Mouse (Mus musculus) heart, embryonic 10.5 days (tissue): ENCODE data around the gene Pklr. TPM values are rescaled to one million over a fixed set of nuclear protein-coding genes. Genes with fewer than 3 reads are reported as not detected.

Experiments
- DNase-seq: peaks from one replicate; pipeline ENCODE4 v3.0.0-alpha.2; 2017; ENCODE audit warnings: low spot score
- H3K27ac ChIP-seq: fragments of 300-500 bp; sonication (generic); 2 replicates; pipeline ENCODE4 v1.5.1; 2016; ENCODE audit warnings: mild to moderate bottlenecking
- H3K27me3 ChIP-seq: fragments of 300-500 bp; sonication (generic); 2 replicates; pipeline ENCODE4 v1.6.1; 2016; ENCODE audit warnings: mild to moderate bottlenecking; ENCODE audit not compliant: poor library complexity, insufficient read depth, severe bottlenecking
- H3K36me3 ChIP-seq: fragments of 300-500 bp; sonication (generic); 2 replicates; pipeline ENCODE4 v1.6.1; 2016; ENCODE audit warnings: mild to moderate bottlenecking, moderate library complexity
- H3K4me1 ChIP-seq: fragments of 300-500 bp; sonication (generic); 2 replicates; pipeline ENCODE4 v1.6.1; 2016; ENCODE audit warnings: mild to moderate bottlenecking
- H3K4me3 ChIP-seq: fragments of 300-500 bp; sonication (generic); 2 replicates; pipeline ENCODE4 v1.5.1; 2016; ENCODE audit warnings: mild to moderate bottlenecking, moderate library complexity
- H3K9me3 ChIP-seq: fragments of 300-500 bp; sonication (generic); 2 replicates; pipeline ENCODE4 v1.6.1; 2016; ENCODE audit warnings: mild to moderate bottlenecking, moderate library complexity
- WGBS: fragments of 180-500 bp; shearing (Covaris S2); methylation state at CpG from one replicate; pipeline ENCODE4 v1.1.7; 2016; 5-methylcytosine and 5-hydroxymethylcytosine counted together
- polyA plus RNA-seq: library from polyadenylated mRNA; unstranded; fragments of >200 nt; fragmentation: Nextera tagmentation; extraction: Ambion mirVana; gene quantifications from 2 replicates; pipeline ENCODE4 v1.2.1, GENCODE M21; 2016

Gene Pklr
- 12.4 and 14.7 TPM in 2 replicates for polyA plus RNA-seq

DNA sequence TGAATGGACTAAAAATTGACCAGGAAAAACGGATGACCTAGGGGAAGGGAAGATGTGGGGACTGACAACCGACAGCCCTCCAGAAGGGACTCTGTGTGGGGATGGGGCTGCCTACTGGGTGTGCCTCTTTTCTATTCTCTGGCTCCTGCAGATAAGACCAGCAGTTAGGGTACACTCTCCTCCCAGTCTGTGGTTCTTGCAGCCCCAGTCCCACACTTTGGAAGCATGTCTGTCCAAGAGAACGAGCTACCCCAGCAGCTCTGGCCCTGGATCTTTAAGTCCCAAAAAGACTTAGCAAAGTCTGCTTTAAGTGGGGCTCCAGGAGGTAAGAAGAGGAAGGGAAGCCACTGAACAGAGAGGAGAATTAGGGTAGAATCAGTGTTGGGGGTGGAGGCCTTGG lies at the start of gene Pklr:
Gene Pklr, plus strand, starts transcription at position 185 of the 400 bp plus-strand sequence.
- H3K4me1 ChIP-seq: peaks cover 26% of the 10 kb centered on the region
- H3K9me3 ChIP-seq: no peaks in the 10 kb centered on the region
- H3K27me3 ChIP-seq: peaks cover 34% of the 10 kb centered on the region; the same call in 1 of the 2 replicates
- peak within 1 kb of the TSS; percentile 59; the same call in 1 of the 2 replicates for H3K27ac ChIP-seq
- 43% methylated on average over 3 of the region's 3 CpGs for WGBS
- H3K4me3 ChIP-seq: peak within 1 kb of the TSS; percentile 38
- no peaks in the 10 kb centered on the region for H3K36me3 ChIP-seq
- peak; percentile 87 for DNase-seq

DNA sequence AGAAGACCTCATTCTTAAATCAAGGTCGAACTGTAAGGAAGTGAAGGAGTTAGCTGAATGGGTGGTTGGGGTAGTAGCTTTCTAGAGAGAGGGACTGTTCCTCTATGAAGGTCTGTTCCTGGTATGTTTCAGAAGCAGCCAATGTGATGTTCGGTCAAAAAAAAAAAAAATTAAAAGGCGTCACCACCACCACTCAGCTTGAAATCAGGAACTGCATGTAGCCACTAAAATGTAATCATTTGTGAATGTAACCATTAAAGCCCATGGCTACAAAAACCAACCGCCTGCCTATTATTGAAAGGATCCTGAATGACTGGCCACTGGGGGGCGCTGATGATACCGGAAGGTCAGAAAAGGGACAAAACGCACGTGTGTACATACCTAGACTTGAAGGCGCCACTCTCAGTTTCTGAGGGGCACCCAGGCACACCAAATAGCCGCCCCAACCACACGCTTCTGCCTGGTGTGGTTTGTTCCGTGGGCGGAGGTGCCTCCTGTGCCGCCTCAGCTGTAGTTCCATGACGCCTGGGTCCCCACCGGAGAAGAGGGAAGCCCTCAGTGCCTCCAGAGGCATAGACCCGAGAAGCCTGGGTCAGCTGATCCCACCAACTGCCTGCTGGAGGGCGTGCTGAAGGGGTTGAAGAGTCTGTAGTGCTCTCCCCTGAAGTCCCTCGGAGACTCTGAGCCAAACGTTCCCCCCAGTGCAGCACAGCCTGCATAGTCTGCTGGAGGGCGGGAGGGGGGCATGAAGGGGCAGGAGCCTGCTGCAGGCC lies 48.4 kb upstream of the Pklr start:
- Histone ChIP-seq H3K36me3 (0 out of 2 replicates have a peak, but pooled peaks cover 4% of the 10 kb centered on the region), H3K9me3 (no peaks in the 10 kb centered on the region), H3K27me3 (peaks cover 31% of the 10 kb centered on the region), H3K4me1 (peaks cover 51% of the 10 kb centered on the region), H3K4me3 (peak overlapping the region; percentile 43), H3K27ac (peak overlapping the region; percentile 83)
- peak; percentile 90 for DNase-seq
- WGBS: 28% methylated on average over 21 of the region's 21 CpGs

DNA sequence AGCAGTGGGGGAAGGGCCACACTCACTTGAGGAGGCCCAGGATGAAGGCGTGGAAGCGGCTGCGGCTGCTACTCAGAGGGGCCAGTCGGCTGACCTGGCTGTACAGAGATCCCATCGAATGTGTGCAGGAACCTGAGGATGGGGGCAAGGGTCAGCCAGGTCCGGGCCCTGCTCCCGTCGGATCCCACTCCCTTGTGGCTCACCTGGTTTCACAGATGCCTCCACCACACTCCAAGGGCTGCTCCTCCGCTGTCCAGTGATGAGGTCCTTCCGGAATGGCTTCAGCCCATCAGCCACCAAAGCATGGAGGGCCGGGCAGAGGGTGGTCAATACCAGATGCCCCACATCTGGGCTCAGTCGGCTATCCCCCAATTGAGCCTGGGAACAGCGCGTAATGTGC lies 47.0 kb upstream of the Pklr start:
- WGBS: 49% methylated on average over 14 of the region's 14 CpGs
- no peak for DNase-seq
- peaks cover 60% of the 10 kb centered on the region for H3K4me1 ChIP-seq
- peaks cover 45% of the 10 kb centered on the region for H3K27me3 ChIP-seq
- peak overlapping the region; percentile 67 for H3K4me3 ChIP-seq
- peak overlapping the region; percentile 88; the same call in 1 of the 2 replicates for H3K27ac ChIP-seq
- H3K9me3 ChIP-seq: no peaks in the 10 kb centered on the region
- peaks cover 8% of the 10 kb centered on the region for H3K36me3 ChIP-seq

DNA sequence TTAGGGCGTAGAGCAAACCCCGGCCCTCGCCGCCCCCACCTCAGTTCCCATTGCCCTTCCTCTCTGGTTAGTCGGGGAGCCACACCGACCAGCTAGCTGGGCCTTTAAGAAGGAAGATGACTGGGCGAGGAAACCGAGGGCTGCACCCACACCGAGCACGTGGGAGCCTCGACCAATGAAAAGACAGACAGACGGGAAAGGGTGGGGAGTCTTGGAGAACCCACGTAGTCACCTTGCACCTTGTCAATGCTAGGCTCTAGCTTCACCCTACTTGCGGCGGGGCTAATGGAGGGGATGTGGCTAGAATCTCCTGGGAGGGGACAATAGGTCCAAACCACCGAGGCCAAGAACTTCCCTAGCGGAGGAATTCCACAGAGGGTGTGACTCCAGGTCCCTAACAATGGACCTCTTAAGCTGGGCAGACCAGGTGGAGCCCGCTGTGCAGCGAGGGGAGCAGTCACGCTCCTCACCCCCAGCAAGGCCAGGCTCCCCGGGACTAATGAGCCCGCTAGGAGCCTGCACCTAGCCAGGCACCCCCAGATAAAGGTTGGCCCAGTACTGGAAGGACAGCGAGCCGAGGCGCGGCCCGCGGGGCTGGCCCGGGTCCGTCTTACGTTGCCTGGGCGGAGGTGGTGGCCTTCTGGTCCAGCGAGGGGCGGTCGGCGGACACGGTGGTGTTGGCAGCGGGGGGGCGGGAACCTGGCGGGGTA lies 45.9 kb upstream of the Pklr start:
- Histone ChIP-seq H3K27me3 (peaks cover 55% of the 10 kb centered on the region), H3K36me3 (peaks cover 18% of the 10 kb centered on the region), H3K27ac (peak overlapping the region; percentile 88), H3K4me3 (peak overlapping the region; percentile 67), H3K9me3 (no peaks in the 10 kb centered on the region), H3K4me1 (peaks cover 58% of the 10 kb centered on the region)
- DNase-seq: peak; percentile 96
- WGBS: under 1% methylated on average over 40 of the region's 40 CpGs

DNA sequence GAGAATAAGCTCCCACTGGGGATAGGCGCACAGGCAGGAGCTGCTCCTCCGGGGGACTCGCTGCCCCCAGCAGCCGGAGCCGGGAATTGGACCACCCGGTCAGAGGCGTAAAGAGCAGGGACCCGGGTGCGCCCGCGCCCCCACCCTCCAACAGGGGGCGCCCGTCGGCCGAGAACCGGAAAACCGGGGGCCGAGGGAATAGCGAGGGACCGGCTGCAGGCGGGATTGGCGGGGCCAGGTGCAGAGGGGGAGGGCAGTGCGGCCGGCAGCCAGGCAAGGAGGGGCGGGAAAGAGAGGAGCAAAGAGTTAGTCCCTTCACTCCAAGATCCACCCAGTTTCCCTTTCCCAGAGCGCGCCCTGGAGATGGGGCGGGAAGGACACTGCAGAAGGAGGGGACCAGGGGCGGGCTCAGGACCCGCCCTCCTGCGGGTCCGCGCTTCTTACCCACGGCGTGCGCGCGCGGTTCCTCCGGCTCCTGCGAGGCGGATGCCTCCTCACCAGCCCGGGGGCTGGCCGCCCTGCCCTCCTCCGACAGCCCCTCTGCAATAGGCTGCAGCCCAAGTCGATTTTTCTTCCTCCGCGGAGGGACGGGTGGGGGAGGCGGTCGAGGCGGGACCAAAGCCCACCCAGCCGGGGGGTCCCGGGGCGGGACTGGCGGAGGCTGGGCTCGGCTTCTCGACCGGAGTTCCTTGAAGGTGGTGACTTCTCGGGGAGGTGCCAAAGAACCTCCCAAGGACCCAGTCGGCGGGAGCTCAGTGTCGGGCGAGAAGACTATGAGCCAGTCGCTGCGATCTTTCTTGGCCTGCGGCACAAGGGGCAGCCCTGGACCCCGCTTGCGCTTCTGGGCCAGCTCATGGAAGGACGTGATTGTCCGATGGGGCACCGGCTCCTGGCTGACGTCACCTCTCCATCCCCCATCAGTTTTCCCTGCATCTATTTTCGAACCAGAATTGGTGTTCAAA lies 45.0 kb upstream of the Pklr start:
- no peaks in the 10 kb centered on the region for H3K9me3 ChIP-seq
- peaks cover 28% of the 10 kb centered on the region for H3K36me3 ChIP-seq
- H3K27ac ChIP-seq: peak overlapping the region; percentile 88
- under 1% methylated on average over 74 of the region's 74 CpGs for WGBS
- H3K27me3 ChIP-seq: peaks cover 57% of the 10 kb centered on the region
- peaks cover 58% of the 10 kb centered on the region for H3K4me1 ChIP-seq
- peak overlapping the region; percentile 67 for H3K4me3 ChIP-seq
- DNase-seq: peak; percentile 90

DNA sequence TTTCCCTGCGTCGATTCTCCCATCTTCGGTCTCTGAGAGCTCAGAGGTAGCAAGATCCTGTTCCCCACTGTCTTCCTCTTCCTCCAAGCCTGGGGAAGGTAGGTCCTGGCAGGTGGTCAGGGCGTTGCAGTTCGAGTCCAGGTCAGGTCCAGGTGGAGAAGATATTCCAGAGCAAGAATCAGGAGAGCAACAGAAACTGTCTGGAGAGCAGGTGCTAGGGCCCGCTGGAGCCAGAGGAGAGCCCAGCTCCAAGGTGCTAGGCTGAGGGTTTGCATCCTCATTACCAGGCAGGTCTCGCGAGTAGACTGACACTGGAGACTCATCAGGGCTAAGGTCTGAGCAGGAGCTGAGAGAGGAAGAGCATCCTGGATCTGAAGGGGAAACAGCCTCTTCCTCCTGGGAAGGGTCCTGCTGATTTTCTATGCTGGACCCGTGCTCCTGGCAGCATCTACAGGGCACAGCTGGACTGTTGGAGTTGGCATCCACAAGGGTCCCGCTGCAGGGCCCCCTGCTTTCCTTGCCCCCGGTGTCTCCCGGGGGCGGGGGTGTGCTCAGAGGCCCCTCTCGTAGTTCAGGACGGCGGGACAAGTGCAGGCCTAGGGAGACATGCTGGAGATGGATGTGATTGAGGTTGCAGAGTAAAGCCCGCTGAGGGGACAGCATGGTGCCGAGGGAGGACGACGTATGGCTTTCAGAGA lies 44.0 kb upstream of the Pklr start:
- Histone ChIP-seq H3K27ac (0 out of 2 replicates have a peak overlapping the region, but pooled peaks have one; percentile 3), H3K27me3 (peaks cover 57% of the 10 kb centered on the region), H3K36me3 (peaks cover 34% of the 10 kb centered on the region), H3K9me3 (no peaks in the 10 kb centered on the region), H3K4me3 (peak overlapping the region; percentile 67), H3K4me1 (peaks cover 58% of the 10 kb centered on the region)
- DNase-seq: peak; percentile 61
- whole genome bisulfite sequencing: 10% methylated on average over 20 of the region's 20 CpGs

DNA sequence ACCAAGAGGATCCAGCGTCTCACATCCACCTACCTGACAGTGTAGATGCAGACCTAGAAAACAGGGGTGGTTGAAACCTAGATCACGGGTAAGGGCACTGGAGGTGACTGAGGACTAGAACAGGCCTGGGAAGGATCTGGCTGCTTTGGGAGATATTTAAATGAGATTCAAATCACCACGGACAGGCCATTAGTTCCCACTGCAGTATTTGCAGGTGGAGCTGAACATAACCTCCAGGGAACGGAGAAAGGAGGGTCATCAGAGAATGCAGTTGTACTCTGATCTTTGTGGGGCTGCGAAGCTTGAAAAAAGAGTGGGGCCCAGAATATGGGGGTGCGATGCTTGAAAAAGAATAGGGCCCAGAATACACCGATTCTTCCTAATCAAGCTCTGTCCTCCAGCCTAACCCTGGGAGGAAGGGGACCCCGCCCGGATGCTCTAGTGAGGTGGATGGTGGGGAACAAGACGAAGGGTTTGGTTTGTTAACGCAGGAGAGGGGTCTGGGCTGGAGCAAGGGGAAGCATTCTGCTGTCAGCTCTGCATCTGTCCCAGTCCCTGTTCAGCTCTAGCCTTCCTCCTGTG lies 43.3 kb upstream of the Pklr start:
- Histone ChIP-seq H3K9me3 (no peaks in the 10 kb centered on the region), H3K36me3 (peaks cover 40% of the 10 kb centered on the region), H3K27ac (no peak overlapping the region), H3K27me3 (peaks cover 56% of the 10 kb centered on the region), H3K4me1 (peaks cover 56% of the 10 kb centered on the region), H3K4me3 (peak overlapping the region; percentile 67)
- 24% methylated on average over 11 of the region's 11 CpGs for WGBS
- DNase-seq: no peak

DNA sequence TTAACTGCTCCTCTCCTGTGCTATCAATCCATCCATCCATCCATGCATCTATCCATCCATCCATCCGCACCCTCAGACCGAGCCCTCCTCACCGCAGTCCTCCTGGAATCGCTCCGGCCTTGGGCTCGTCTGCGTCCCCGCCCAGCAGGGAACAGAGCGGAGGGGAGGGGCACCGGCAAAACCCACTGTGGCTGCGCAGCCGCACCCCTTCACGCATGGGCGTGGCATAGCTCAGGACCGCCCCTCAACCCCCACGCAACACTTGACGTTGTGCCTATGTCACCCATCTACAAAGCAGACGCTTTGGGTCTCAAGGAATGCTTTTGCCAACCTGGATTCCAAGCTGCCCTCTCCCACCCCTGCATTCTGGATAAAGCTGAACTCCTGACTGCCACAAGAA lies 42.8 kb upstream of the Pklr start, which contains the start of gene Rusc1:
Gene Rusc1, minus strand, starts transcription at position 137 of the 400 bp plus-strand sequence.
- Histone ChIP-seq H3K4me1 (peaks cover 50% of the 10 kb centered on the region), H3K27me3 (peaks cover 50% of the 10 kb centered on the region), H3K27ac (no peak within 1 kb of the TSS), H3K9me3 (no peaks in the 10 kb centered on the region), H3K4me3 (peak within 1 kb of the TSS; percentile 67), H3K36me3 (peaks cover 46% of the 10 kb centered on the region)
- peak; percentile 93 for DNase-seq
- WGBS: 2% methylated on average over 18 of the region's 18 CpGs

DNA sequence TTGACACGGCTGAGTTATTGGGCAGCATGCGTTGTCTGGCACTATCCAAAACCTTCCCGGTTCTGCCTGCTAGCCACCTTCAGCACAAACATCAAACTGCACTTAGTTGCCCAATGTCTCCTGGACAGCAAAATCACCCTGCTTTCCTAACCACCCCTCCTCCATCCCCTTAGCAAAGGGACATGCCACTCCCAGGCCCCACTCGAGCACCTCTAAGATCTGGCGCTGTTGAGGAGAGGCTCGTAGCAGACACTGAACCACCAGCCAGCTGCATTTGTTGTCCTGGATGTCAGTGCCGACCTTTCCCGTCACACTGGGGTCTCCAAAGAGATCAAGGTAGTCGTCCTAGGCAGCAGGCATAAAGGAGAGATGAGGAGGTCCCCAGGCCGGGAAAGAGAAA lies 41.9 kb upstream of the Pklr start:
- no peak overlapping the region for H3K4me3 ChIP-seq
- 88% methylated on average over 10 of the region's 10 CpGs for WGBS
- H3K27ac ChIP-seq: no peak overlapping the region
- no peaks in the 10 kb centered on the region for H3K9me3 ChIP-seq
- DNase-seq: no peak
- H3K36me3 ChIP-seq: peaks cover 53% of the 10 kb centered on the region
- peaks cover 44% of the 10 kb centered on the region for H3K4me1 ChIP-seq
- H3K27me3 ChIP-seq: peaks cover 42% of the 10 kb centered on the region

DNA sequence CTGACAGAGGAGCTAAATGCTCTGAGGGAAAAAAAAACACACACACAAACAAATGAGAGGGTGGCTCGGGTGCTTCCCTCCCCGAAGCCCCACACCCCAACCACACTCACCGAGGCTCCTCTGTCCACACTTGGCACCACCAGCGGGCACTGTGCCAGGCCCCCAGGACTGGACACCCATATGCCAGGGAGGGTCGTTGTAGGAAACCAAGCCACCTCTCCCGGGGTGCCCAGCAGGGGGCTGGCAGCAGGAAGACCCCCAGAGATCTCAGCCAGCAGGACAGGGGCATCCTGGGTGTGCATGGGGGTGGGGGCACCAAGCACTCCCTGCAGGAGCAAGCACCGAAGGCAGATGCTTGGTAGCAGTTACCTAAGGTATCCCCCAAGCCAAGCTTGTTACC lies 35.1 kb upstream of the Pklr start, which contains the start of gene Gm43738:
Gene Gm43738, minus strand, starts transcription at position 289 of the 400 bp plus-strand sequence.
- Histone ChIP-seq H3K36me3 (peaks cover 45% of the 10 kb centered on the region), H3K27ac (peak within 1 kb of the TSS; percentile 84), H3K4me3 (peak within 1 kb of the TSS; percentile 73), H3K4me1 (peaks cover 17% of the 10 kb centered on the region), H3K27me3 (no peaks in the 10 kb centered on the region), H3K9me3 (no peaks in the 10 kb centered on the region)
- DNase-seq: no peak
- WGBS: 55% methylated on average over 7 of the region's 7 CpGs

DNA sequence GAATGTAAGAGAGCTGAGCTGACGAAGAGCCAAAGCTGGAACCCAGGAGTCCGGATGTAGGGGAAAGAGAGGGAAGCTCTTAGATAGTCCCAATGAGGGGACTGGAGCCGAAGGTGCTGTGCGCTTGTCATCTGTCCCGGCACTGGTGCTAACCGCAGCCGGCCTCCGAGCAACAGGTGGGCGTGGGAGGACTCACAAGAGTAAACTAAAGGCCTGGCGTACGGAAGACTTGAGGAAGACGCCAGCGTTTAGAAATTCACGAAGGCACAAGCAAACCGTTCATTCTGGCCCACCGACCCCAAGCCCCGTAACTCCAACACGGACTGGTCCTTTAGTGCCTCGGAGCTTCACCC lies 34.5 kb upstream of the Pklr start:
- Histone ChIP-seq H3K4me1 (peaks cover 17% of the 10 kb centered on the region), H3K27ac (peak overlapping the region; percentile 84), H3K27me3 (no peaks in the 10 kb centered on the region), H3K9me3 (no peaks in the 10 kb centered on the region), H3K4me3 (peak overlapping the region; percentile 73), H3K36me3 (peaks cover 39% of the 10 kb centered on the region)
- no peak for DNase-seq
- WGBS: under 1% methylated on average over 19 of the region's 19 CpGs
